Mouse (Mus musculus) layer of hippocampus, adult 2 months (tissue): ENCODE measurements at regions not wholly inside any gene's neighbourhood (a gene's known extent, or its start where the extent isn't known, plus 50 kb on each side); places are given as distances from the start of the nearest gene placed in this dataset.
A peak's percentile ranks its signal among the peaks of the same experiment; 100 is the strongest.

Source experiments
- DNase-seq, 2 experiments: peaks; one replicate each; pipeline ENCODE4 v3.0.0; 2022; ENCODE audit warnings: low spot score in 2 of 2
- H3K27ac ChIP-seq: fragments of 200-600 bp; 2 replicates; pipeline ENCODE4 v1.8.1; 2022
- H3K4me3 ChIP-seq: fragments of 200-600 bp; 2 replicates; pipeline ENCODE4 v1.8.1; 2022; ENCODE audit warnings: mild to moderate bottlenecking
- CTCF ChIP-seq: fragments of 200-600 bp; conservative IDR thresholded peaks from 2 replicates; pipeline ENCODE4 v1.8.1; 2022; ENCODE audit warnings: antibody characterized with exemption, mild to moderate bottlenecking, moderate library complexity

DNA sequence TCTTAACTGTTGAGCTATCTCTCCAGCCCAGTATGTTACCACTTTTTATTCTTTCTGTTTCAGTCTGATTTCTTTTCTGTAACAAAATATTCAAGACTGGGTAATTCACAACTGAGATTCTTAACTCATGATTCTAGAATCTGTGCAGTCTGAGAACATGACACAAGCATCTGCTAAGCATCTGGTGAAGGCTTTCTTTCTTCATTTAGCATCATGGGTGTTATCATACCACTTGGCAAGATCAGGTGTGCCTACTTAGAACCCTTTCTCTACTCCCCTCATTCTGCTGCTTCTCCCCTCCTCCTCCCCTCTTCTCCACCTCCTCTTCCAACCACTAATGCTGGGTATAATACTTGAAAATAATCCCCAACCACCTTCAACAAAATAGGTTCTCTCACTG lies 62.1 kb upstream of the Pfn2 start:
- Histone ChIP-seq H3K4me3 (no peak overlapping the region), H3K27ac (no peak overlapping the region)
- no peak for TF ChIP-seq CTCF
- DNase-seq, result no peak

GRCm38 (mm10) chr3:57911831-57912596 lies 64.1 kb upstream of the Pfn2 start:
- DNase-seq, result peak; percentile 31 to 62
- Histone ChIP-seq H3K27ac (peak overlapping the region; percentile 73), H3K4me3 (no peak overlapping the region; the same call in 1 of the 2 replicates)
- TF ChIP-seq CTCF, result no peak

- DNase-seq, result no peak
- Histone ChIP-seq H3K4me3 (no peak overlapping the region), H3K27ac (peak overlapping the region; percentile 59)
- peak; percentile 61 for TF ChIP-seq CTCF
Observed at GRCm38 (mm10) chr3:57912650-57913343, 64.9 kb upstream of the Pfn2 start.

DNA sequence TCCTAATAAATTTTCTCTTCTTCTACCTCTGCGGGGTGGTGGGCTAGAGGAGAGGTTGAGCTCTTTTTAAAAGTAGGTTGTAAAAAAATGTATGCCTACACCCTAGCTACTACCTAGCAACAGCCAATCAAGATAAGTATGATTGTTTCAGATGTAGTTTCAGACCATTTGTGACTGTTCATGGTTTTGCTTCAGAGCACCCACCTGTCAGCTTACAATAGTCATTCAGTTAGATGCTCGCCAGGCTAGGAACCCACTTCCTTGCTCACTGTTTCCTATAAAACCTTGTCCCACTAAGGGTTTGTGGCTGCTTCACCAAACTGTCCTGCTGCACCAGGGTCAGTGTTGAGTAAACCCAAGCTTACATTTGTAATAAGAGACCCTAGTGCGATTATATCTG lies 66.8 kb upstream of the Pfn2 start:
- no peak for DNase-seq
- H3K27ac ChIP-seq, result no peak overlapping the region
- TF ChIP-seq CTCF, result no peak
- no peak overlapping the region for H3K4me3 ChIP-seq

DNA sequence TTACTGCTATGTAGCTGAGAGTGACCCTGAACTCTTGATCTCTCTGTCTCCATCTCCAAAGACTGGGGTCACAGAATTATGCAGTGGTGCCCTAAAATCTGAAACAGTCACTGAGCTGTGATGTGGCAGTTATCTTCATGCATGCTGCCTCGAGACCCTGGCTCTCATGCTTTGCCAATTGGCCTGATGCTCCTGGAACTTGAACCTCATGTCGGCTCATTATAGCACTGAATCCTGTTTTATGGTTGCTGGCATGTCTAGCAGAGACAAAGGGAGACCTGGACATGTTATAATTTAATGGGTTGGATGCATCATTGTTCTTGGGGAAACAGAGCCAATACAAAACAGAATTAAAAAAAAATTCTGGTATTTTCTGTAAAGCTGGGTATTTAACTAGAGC lies 71.0 kb upstream of the Pfn2 start:
- no peak for DNase-seq

GRCm38 (mm10) chr3:57919390-57920089 lies 71.7 kb upstream of the Pfn2 start:
- Histone ChIP-seq H3K4me3 (no peak overlapping the region), H3K27ac (0 out of 2 replicates have a peak overlapping the region, but pooled peaks have one; percentile 23)
- TF ChIP-seq CTCF, result no peak
- DNase-seq, result no peak

More for the DNA sequence above, 71.0 kb upstream of the Pfn2 start:
- TF ChIP-seq CTCF, result no peak
- H3K27ac ChIP-seq, result 0 out of 2 replicates have a peak overlapping the region, but pooled peaks have one; percentile 23
- H3K4me3 ChIP-seq, result no peak overlapping the region

GRCm38 (mm10) chr3:57920090-57920432 lies 72.2 kb upstream of the Pfn2 start:
- TF ChIP-seq CTCF, result no peak
- no peak overlapping the region for H3K27ac ChIP-seq
- no peak for DNase-seq
- no peak overlapping the region for H3K4me3 ChIP-seq

DNA sequence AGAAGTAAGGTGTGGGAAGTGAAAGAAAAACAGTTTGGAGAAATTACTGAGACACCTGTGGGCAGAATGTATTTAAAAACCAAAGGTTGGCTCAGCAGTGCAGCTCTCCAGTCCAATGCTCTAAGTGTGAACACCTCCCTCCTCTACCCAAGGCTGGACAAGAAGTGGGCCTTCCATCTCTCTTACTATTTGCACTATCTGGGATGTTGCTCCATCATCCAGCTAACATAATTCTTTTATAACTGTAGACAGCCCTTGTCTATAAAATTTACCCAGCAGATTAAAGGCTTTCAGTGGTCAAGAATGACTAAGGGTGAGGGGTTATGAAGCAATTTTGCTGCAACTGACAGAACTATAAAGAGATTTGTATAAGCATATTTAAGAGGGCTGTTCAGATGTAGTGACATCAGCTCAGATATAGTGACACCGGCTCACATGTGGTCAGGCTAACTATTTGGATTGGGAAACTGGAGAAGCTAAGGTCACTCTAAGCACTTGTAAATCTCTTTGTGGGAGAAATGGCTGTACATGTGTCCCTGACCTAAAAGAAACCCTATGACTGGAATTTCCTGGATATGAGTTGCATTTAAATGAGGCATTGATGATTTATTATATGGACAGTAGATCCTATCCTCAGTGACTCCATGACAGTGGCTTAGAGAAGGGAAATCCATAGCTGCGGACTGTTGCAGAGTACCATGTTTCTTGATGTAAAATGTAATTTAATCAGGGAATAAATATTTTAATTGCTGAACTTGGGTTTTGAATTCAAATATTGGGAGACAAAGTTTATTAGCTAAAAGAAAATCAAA lies 73.4 kb upstream of the Pfn2 start:
- no peak for TF ChIP-seq CTCF
- no peak for DNase-seq
- Histone ChIP-seq H3K4me3 (no peak overlapping the region), H3K27ac (no peak overlapping the region)

DNA sequence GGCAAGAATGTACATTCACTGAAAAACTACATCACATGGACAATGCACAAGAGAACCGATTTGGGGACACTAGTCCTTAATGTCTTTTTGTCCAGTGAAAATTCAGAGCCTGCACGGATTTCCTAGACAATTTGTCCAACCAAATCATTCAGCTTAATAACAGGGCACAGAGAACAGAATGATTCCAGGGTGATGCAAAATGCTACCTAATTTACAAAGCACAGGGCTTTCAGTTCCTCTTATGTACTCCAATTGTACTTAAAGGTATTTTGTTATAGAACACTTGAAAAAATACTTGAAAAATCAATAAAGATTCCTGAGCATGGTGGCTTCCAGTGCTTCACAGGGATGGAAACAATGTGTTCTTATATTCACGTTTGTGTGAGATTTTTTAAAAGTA lies 75.2 kb upstream of the Pfn2 start:
- TF ChIP-seq CTCF, result no peak
- no peak overlapping the region for H3K4me3 ChIP-seq
- no peak overlapping the region for H3K27ac ChIP-seq
- DNase-seq, result no peak

DNA sequence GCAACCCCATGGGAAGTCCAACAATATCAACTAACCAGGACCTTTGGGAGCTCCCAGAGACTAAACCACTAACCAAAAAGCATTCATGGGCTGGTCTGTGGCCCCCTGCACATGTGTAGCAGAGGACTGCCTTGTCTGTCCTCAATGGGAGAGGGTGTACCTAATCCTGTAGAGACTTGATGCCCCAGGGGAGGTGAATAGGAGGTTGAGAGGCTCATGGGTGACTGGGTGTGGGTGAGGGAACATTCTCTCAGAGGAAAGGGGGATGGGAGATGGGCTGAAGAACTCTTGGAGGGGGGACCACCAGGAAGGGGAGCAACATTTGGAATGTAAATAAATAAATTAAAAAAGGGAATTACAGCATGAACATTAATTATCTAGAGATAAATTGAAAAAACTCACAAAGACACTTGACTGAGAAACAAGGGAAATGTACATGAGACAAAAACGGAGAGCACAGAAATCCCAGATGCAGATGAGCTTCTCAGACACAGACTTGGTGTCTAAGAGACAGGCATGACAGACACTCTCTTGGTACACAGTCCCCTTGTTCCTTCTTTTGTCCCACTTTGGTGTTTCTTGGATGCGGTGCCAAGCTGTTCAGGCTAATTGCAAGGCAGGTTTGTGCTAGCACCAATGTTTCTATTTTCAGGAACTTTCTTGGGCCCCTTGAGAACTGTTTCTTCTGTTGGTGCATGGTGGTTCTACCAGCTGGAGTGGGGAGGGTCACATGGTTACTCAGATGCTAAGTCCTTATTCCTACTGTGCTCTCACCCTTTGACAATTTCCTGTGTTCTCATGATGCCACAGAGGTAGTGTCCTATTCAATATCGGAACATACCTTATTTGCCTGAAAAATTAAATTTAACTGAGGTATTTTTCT lies 85.0 kb upstream of the Pfn2 start:
- no peak for TF ChIP-seq CTCF
- Histone ChIP-seq H3K4me3 (no peak overlapping the region), H3K27ac (no peak overlapping the region)
- DNase-seq, result no peak

DNA sequence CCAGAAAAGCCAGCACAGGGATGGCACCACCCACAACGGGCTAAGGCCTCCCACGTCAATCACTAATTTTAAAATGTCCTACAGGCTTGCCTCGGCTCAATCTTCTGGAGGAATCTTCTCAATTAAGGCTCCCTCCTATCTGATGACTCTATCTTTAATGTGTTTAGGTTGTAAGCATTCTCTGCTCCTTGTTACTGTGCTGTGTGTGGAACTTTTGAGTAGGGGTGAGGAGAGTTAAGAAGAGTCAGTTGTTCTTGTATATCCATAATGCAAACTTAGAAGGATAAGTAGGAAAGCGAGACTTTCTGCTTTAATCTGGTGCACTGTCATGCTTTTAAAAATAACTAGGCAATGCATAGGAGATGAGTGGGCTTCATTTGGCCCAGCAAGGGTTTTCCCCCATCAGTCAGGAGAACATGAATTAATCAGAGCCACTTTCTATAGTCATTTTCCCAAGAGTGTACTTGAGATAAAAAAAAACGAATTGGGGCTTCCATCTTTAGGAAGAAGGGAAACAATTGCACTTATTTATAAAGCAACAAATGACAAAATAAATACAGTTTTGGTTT lies 87.2 kb upstream of the Pfn2 start:
- no peak overlapping the region for H3K4me3 ChIP-seq
- DNase-seq, result no peak
- TF ChIP-seq CTCF, result no peak

More for the DNA sequence above, 87.2 kb upstream of the Pfn2 start:
- H3K27ac ChIP-seq, result no peak overlapping the region
